23 mouse cellular contexts compared by ENCODE assay signal in the genomic region with DNA sequence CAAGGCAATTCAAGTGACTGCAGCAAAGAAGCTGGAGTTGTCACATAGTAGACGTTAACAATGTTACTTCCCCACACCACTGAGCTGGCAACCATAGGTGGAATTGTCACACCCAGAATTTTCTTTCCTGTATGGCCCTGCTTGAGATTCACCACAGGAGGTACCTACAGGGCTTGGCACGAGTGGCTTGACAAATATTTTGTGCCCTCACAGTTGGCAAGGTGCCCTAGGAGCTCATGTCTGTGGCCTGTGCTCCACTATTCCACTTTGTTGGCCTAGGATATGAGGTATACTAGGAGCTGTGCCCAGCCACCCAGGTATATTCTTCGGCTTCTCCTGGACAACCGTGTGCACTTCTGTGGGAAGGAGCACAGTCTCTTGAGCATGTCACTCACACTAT.
DNase-seq lines count a peak whose midpoint lies in the region; ATAC-seq and TF ChIP-seq lines count a peak whose summit lies in the region.
"Had no signal": no experiment of that assay in that cellular context is flagged by ENCODE, and none has a peak within 500 bp of the region (broad histone marks: within the 10 kb centered on the region; RNA-seq: fewer than 3 reads in every experiment).

No protein-coding gene starts in this region.

- H3K27ac ChIP-seq in lung, embryonic 16.5 days (ENCODE audit: low read length), result peak overlapping the region; percentile 53
- H3K27ac ChIP-seq: embryonic facial prominence, embryonic 10.5 days; embryonic facial prominence, embryonic 12.5 days; forebrain, embryonic 13.5 days; forebrain, embryonic 15.5 days had no signal

- no peaks in the 10 kb centered on the region for H3K27me3 ChIP-seq in lung, embryonic 16.5 days (ENCODE audit: control insufficient read depth, insufficient read depth, low read depth, low read length)
- H3K27me3 ChIP-seq: embryonic facial prominence, embryonic 12.5 days; Patski had no signal

- intact Hi-C loops in left cerebral cortex, postnatal 4 days (cut with DNase I), result no loop called here
- intact Hi-C loops in left cerebral cortex, postnatal 36 days (cut with DNase I), result no loop called here

- H3K4me1 ChIP-seq in lung, embryonic 16.5 days (replicated peaks; ENCODE audit: control insufficient read depth, insufficient read depth, low read length), result peaks cover 36% of the 10 kb centered on the region
- H3K4me1 ChIP-seq in lung, adult 2 months (ENCODE audit: control insufficient read depth, insufficient read depth, low read length), result 0 out of 2 replicates have a peak, but pooled peaks cover 2% of the 10 kb centered on the region
- H3K4me1 ChIP-seq: embryonic facial prominence, embryonic 12.5 days had no signal

- no peaks in the 10 kb centered on the region for H3K36me3 ChIP-seq in lung, embryonic 16.5 days (ENCODE audit: control insufficient read depth, insufficient read depth, low read length)
- H3K36me3 ChIP-seq: embryonic facial prominence, embryonic 10.5 days; embryonic facial prominence, embryonic 12.5 days; forebrain, embryonic 15.5 days; G1E had no signal

- peak; percentile 34 to 48 for DNase-seq in cerebellum, postnatal 10 days
- no peak for DNase-seq in cerebellum, postnatal 4 days (ENCODE audit: low spot score in 2 of 2)
- DNase-seq in left cerebral cortex, postnatal 4 days, result peak; percentile 30
- DNase-seq in left cerebral cortex, postnatal 36 days (ENCODE audit: low spot score in 2 of 2), result no peak
- DNase-seq in lung, postnatal 14 days, result no peak
- DNase-seq in lung, postnatal 36 days, result peak; percentile 50
- no peak for DNase-seq in lung, adult 2 months
- DNase-seq: adrenal gland, adult 8-10 months; adrenal gland, postnatal 14 days; adrenal gland, postnatal 36 days; B cell, adult 2 months; cerebellum, adult 11-12 months; cerebellum, adult 9-11 months; forebrain, postnatal 0 days had no signal

- H3K9me3 ChIP-seq in lung, embryonic 16.5 days (ENCODE audit: control insufficient read depth, low read length), result no peaks in the 10 kb centered on the region
- H3K9me3 ChIP-seq: embryonic facial prominence, embryonic 10.5 days; embryonic facial prominence, embryonic 12.5 days; forebrain, embryonic 13.5 days; forebrain, embryonic 15.5 days had no signal

- WGBS in lung, embryonic 16.5 days, result 53% methylated on average over 4 of the region's 4 CpGs
- WGBS in lung, adult 2 months, result 60% methylated on average over 4 of the region's 4 CpGs

- no peak for ATAC-seq in lung, embryonic 16.5 days (ENCODE audit: low read depth)
- ATAC-seq: activated CD4-positive, CD25-positive, alpha-beta regulatory T cell, adult 4 months; CD4-positive, CD25-positive, alpha-beta regulatory T cell, adult 4 months; forebrain, embryonic 15.5 days; forebrain, postnatal 0 days; Patski had no signal

- no peak overlapping the region for H3K9ac ChIP-seq in lung, embryonic 16.5 days (ENCODE audit: low read length)
- H3K9ac ChIP-seq: embryonic facial prominence, embryonic 12.5 days; forebrain, embryonic 13.5 days; forebrain, embryonic 15.5 days; forebrain, postnatal 0 days had no signal

- no peak overlapping the region for H3K4me3 ChIP-seq in lung, embryonic 16.5 days (ENCODE audit: low read length)
- no peak overlapping the region for H3K4me3 ChIP-seq in lung, adult 2 months (replicated peaks; ENCODE audit: extremely low read depth, low read depth, low read length)
- H3K4me3 ChIP-seq: embryonic facial prominence, embryonic 10.5 days; embryonic facial prominence, embryonic 12.5 days; forebrain, embryonic 13.5 days; forebrain, embryonic 15.5 days had no signal

- no peak overlapping the region for H3K4me2 ChIP-seq in lung, embryonic 16.5 days (ENCODE audit: low read depth, low read length)
- H3K4me2 ChIP-seq: embryonic facial prominence, embryonic 12.5 days; forebrain, embryonic 13.5 days; forebrain, embryonic 15.5 days had no signal

- no peak for TF ChIP-seq POLR2A in lung, adult 2 months (IDR thresholded peaks at IDR 0.05; ENCODE audit: borderline replicate concordance, extremely low read depth, low read depth, low read length)

- TF ChIP-seq CTCF in lung, adult 2 months (IDR thresholded peaks at IDR 0.05; ENCODE audit: insufficient read depth, low read length), result no peak

Comparison
In these comparisons a context has a peak if more than half of its experiments do, and no peak if none do; other contexts are left out.
1. DNase-seq: peak in cerebellum, postnatal 10 days (2 of 2), left cerebral cortex, postnatal 4 days (single experiment) and lung, postnatal 36 days (single experiment); none in cerebellum, postnatal 4 days (0 of 2), left cerebral cortex, postnatal 36 days (0 of 2), lung, postnatal 14 days (single experiment) and lung, adult 2 months (single experiment).